Mouse (Mus musculus) neural tube, embryonic 15.5 days (tissue): ENCODE measurements around the gene Gm42906. TPM values are rescaled to one million over a fixed set of nuclear protein-coding genes. Genes with fewer than 3 reads are reported as not detected.

Experiments
- ATAC-seq: fragments of 200-750 bp; cut with Nextera tagmentation; 2 replicates; pipeline ENCODE4 v1.8.0; 2017; ENCODE audit warnings: mild to moderate bottlenecking, moderate TSS enrichment, moderate library complexity; ENCODE audit not compliant: low FRiP score
- H3K27ac ChIP-seq: fragments of 300-500 bp; sonication (generic); replicated peaks from 2 replicates; pipeline ENCODE4 v1.5.1; 2015; ENCODE audit warnings: mild to moderate bottlenecking, inconsistent platforms
- H3K27me3 ChIP-seq: fragments of 300-500 bp; sonication (generic); replicated peaks from 2 replicates; pipeline ENCODE4 v1.6.1; 2015; ENCODE audit warnings: inconsistent platforms
- H3K36me3 ChIP-seq: fragments of 300-500 bp; sonication (generic); 2 replicates; pipeline ENCODE4 v1.6.1; 2015; ENCODE audit warnings: inconsistent platforms
- H3K4me1 ChIP-seq: fragments of 300-500 bp; sonication (generic); 2 replicates; pipeline ENCODE4 v1.6.1; 2015; ENCODE audit warnings: inconsistent platforms
- H3K4me2 ChIP-seq: fragments of 300-500 bp; sonication (generic); 2 replicates; pipeline ENCODE4 v1.6.1; 2015; ENCODE audit warnings: inconsistent platforms, mild to moderate bottlenecking, moderate library complexity
- H3K4me3 ChIP-seq: fragments of 300-500 bp; sonication (generic); replicated peaks from 2 replicates; pipeline ENCODE4 v1.5.1; 2015; ENCODE audit warnings: mild to moderate bottlenecking, inconsistent platforms
- H3K9ac ChIP-seq: fragments of 300-500 bp; sonication (generic); replicated peaks from 2 replicates; pipeline ENCODE4 v1.6.1; 2015; ENCODE audit warnings: mild to moderate bottlenecking, inconsistent platforms
- H3K9me3 ChIP-seq: fragments of 300-500 bp; sonication (generic); replicated peaks from 2 replicates; pipeline ENCODE4 v1.6.1; 2016; ENCODE audit warnings: inconsistent platforms
- WGBS: fragments of 180-500 bp; shearing (Covaris S2); methylation state at CpG from one replicate; pipeline ENCODE4 v1.1.7; 2015; ENCODE audit warnings: mixed read lengths; 5-methylcytosine and 5-hydroxymethylcytosine counted together
- polyA plus RNA-seq: library from polyadenylated mRNA; unstranded; fragments of >200 nt; fragmentation: Nextera tagmentation; extraction: Ambion mirVana; gene quantifications from 2 replicates; pipeline ENCODE4 v1.2.1, GENCODE M21; 2015

Gene Gm42906
- polyA plus RNA-seq, 1 experiment from 2014 or later = not detected

- Histone ChIP-seq H3K36me3 (no peaks in the 10 kb centered on the region), H3K4me3 (no peak overlapping the region), H3K27ac (no peak overlapping the region), H3K9me3 (no peaks in the 10 kb centered on the region), H3K9ac (no peak overlapping the region), H3K4me1 (no peaks in the 10 kb centered on the region), H3K27me3 (no peaks in the 10 kb centered on the region), H3K4me2 (no peak overlapping the region)
- 83% methylated on average over 3 of the region's 3 CpGs for WGBS
- no peak for ATAC-seq
Measured at GRCm38 (mm10) chr5:151348418-151348817, 79.5 kb downstream of the Gm42906 start.

GRCm38 (mm10) chr5:151346626-151347025 is 81.3 kb downstream of the Gm42906 start:
- Histone ChIP-seq H3K27me3 (no peaks in the 10 kb centered on the region), H3K27ac (no peak overlapping the region), H3K9me3 (no peaks in the 10 kb centered on the region), H3K4me3 (no peak overlapping the region), H3K4me1 (no peaks in the 10 kb centered on the region), H3K4me2 (no peak overlapping the region), H3K9ac (no peak overlapping the region), H3K36me3 (no peaks in the 10 kb centered on the region)
- 93% methylated on average over 8 of the region's 8 CpGs for WGBS
- no peak for ATAC-seq

GRCm38 (mm10) chr5:151344737-151345136 is 83.2 kb downstream of the Gm42906 start:
- Histone ChIP-seq H3K36me3 (no peaks in the 10 kb centered on the region), H3K27me3 (no peaks in the 10 kb centered on the region), H3K4me2 (no peak overlapping the region), H3K9ac (no peak overlapping the region), H3K4me1 (0 out of 2 replicates have a peak, but pooled peaks cover 3% of the 10 kb centered on the region), H3K4me3 (no peak overlapping the region), H3K9me3 (no peaks in the 10 kb centered on the region), H3K27ac (no peak overlapping the region)
- no peak for ATAC-seq
- 90% methylated on average over 4 of the region's 4 CpGs for WGBS

GRCm38 (mm10) chr5:151333686-151334085 is 94.3 kb downstream of the Gm42906 start:
- H3K9me3 ChIP-seq = no peaks in the 10 kb centered on the region

GRCm38 (mm10) chr5:151333191-151333594 is 94.8 kb downstream of the Gm42906 start:
- no peak overlapping the region for H3K4me3 ChIP-seq
- H3K27ac ChIP-seq = no peak overlapping the region
- H3K4me1 ChIP-seq = no peaks in the 10 kb centered on the region
- no peak for ATAC-seq
- H3K9ac ChIP-seq = no peak overlapping the region
- no peak overlapping the region for H3K4me2 ChIP-seq
- H3K9me3 ChIP-seq = no peaks in the 10 kb centered on the region
- H3K36me3 ChIP-seq = no peaks in the 10 kb centered on the region
- no peaks in the 10 kb centered on the region for H3K27me3 ChIP-seq

More at GRCm38 (mm10) chr5:151333686-151334085, 94.3 kb downstream of the Gm42906 start:
- H3K4me1 ChIP-seq = no peaks in the 10 kb centered on the region
- no peaks in the 10 kb centered on the region for H3K27me3 ChIP-seq
- H3K4me3 ChIP-seq = no peak overlapping the region
- H3K9ac ChIP-seq = no peak overlapping the region
- no peak for ATAC-seq
- H3K27ac ChIP-seq = no peak overlapping the region
- no peaks in the 10 kb centered on the region for H3K36me3 ChIP-seq
- no peak overlapping the region for H3K4me2 ChIP-seq

GRCm38 (mm10) chr5:151315804-151316597 is 112.0 kb downstream of the Gm42906 start:
- H3K36me3 ChIP-seq = no peaks in the 10 kb centered on the region
- no peak overlapping the region for H3K4me3 ChIP-seq
- WGBS = 69% methylated on average over 10 of the region's 10 CpGs
- H3K9me3 ChIP-seq = no peaks in the 10 kb centered on the region
- H3K4me2 ChIP-seq = no peak overlapping the region
- no peak for ATAC-seq
- no peak overlapping the region for H3K9ac ChIP-seq
- no peaks in the 10 kb centered on the region for H3K27me3 ChIP-seq
- H3K4me1 ChIP-seq = no peaks in the 10 kb centered on the region
- H3K27ac ChIP-seq = no peak overlapping the region

- no peak for ATAC-seq
- WGBS = 67% methylated on average over 2 of the region's 2 CpGs
- Histone ChIP-seq H3K9ac (no peak overlapping the region), H3K4me1 (no peaks in the 10 kb centered on the region), H3K27ac (no peak overlapping the region), H3K27me3 (no peaks in the 10 kb centered on the region), H3K4me2 (no peak overlapping the region), H3K4me3 (no peak overlapping the region), H3K9me3 (no peaks in the 10 kb centered on the region), H3K36me3 (no peaks in the 10 kb centered on the region)
Measured at GRCm38 (mm10) chr5:151300286-151300685, 127.7 kb downstream of the Gm42906 start.

- no peaks in the 10 kb centered on the region for H3K4me1 ChIP-seq
- ATAC-seq = no peak
- WGBS = 76% methylated on average over 7 of the region's 7 CpGs
- H3K27me3 ChIP-seq = no peaks in the 10 kb centered on the region
- H3K4me3 ChIP-seq = no peak overlapping the region
- H3K9ac ChIP-seq = no peak overlapping the region
- no peak overlapping the region for H3K4me2 ChIP-seq
- no peaks in the 10 kb centered on the region for H3K36me3 ChIP-seq
- H3K27ac ChIP-seq = no peak overlapping the region
- no peaks in the 10 kb centered on the region for H3K9me3 ChIP-seq
Measured at GRCm38 (mm10) chr5:151299576-151299975, 128.4 kb downstream of the Gm42906 start.

- Histone ChIP-seq H3K4me1 (no peaks in the 10 kb centered on the region), H3K27ac (no peak overlapping the region), H3K4me2 (no peak overlapping the region), H3K36me3 (no peaks in the 10 kb centered on the region), H3K9ac (no peak overlapping the region), H3K4me3 (no peak overlapping the region), H3K9me3 (no peaks in the 10 kb centered on the region), H3K27me3 (no peaks in the 10 kb centered on the region)
- WGBS = 77% methylated on average over 4 of the region's 4 CpGs
- ATAC-seq = no peak
Measured at GRCm38 (mm10) chr5:151298371-151298770, 129.6 kb downstream of the Gm42906 start.

GRCm38 (mm10) chr5:151296244-151296643 is 131.7 kb downstream of the Gm42906 start:
- no peak for ATAC-seq
- Histone ChIP-seq H3K9ac (no peak overlapping the region), H3K27me3 (no peaks in the 10 kb centered on the region)

GRCm38 (mm10) chr5:151293591-151293990 is 134.4 kb downstream of the Gm42906 start:
- Histone ChIP-seq H3K27me3 (no peaks in the 10 kb centered on the region), H3K4me2 (no peak overlapping the region), H3K4me3 (no peak overlapping the region), H3K9me3 (no peaks in the 10 kb centered on the region), H3K27ac (no peak overlapping the region), H3K36me3 (no peaks in the 10 kb centered on the region), H3K4me1 (no peaks in the 10 kb centered on the region), H3K9ac (no peak overlapping the region)
- WGBS = 89% methylated on average over 4 of the region's 4 CpGs
- ATAC-seq = no peak

More at GRCm38 (mm10) chr5:151296244-151296643, 131.7 kb downstream of the Gm42906 start:
- Histone ChIP-seq H3K4me3 (no peak overlapping the region), H3K4me1 (no peaks in the 10 kb centered on the region), H3K9me3 (no peaks in the 10 kb centered on the region), H3K36me3 (no peaks in the 10 kb centered on the region), H3K27ac (no peak overlapping the region), H3K4me2 (no peak overlapping the region)
- 34% methylated on average over 4 of the region's 4 CpGs for WGBS

- no peak overlapping the region for H3K9ac ChIP-seq
- no peaks in the 10 kb centered on the region for H3K4me1 ChIP-seq
- no peak for ATAC-seq
- H3K4me3 ChIP-seq = no peak overlapping the region
- no peaks in the 10 kb centered on the region for H3K9me3 ChIP-seq
- H3K27me3 ChIP-seq = no peaks in the 10 kb centered on the region
- 18% methylated on average over 1 of the region's 1 CpGs for WGBS
- H3K4me2 ChIP-seq = no peak overlapping the region
- no peak overlapping the region for H3K27ac ChIP-seq
- H3K36me3 ChIP-seq = no peaks in the 10 kb centered on the region
Measured at GRCm38 (mm10) chr5:151292310-151292709, 135.7 kb downstream of the Gm42906 start.
